Mouse (Mus musculus): ENCODE measurements around the gene Rbp1. TPM values are rescaled to one million over a fixed set of nuclear protein-coding genes. Genes with fewer than 3 reads are reported as not detected.

Rbp1 gene
- total RNA-seq, 1 experiment: 11.5 TPM

DNA sequence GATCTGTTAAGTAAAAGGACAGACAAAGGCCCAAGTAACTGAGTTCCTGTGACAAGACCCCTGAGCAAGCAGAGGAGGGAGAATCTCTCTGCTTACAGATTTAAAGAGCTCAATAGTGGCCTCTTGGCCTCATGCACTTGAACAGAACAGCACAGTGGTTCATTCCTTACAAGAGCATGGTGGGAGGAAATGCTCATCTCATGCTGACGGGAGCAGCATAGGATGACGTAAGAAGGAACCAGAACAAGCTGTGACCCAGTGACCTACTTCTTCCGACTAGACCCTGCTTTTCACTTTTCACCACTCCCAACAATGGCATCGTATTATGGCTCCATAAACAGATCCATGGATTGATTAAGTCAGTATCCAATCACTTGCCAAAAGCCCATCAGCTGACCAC lies 59.5 kb downstream of the Rbp1 start:
- H3K4me3 ChIP-seq (ENCODE audit: insufficient read depth in 1 of 2, low read depth in 1 of 2, low read length in 2 of 2, poor library complexity in 1 of 2, severe bottlenecking in 1 of 2): no peak overlapping the region
- H3K9ac ChIP-seq (ENCODE audit: insufficient read depth, low read depth, low read length, poor library complexity, severe bottlenecking): no peak overlapping the region
- in situ Hi-C loops (cut with MboI; ENCODE audit: low sequenced_read_pairs in 2 of 2, unreplicated experiment in 2 of 2): no loop called here
- no peak overlapping the region for H3K27ac ChIP-seq (ENCODE audit: insufficient read depth, low read depth, low read length, poor library complexity, severe bottlenecking)
- H3K4me1 ChIP-seq (ENCODE audit: control insufficient read depth in 2 of 2, insufficient read depth in 2 of 2, low read length in 2 of 2, poor library complexity in 1 of 2): no peaks in the 10 kb centered on the region
- TF ChIP-seq MAFK (IDR thresholded peaks at IDR 0.05; ENCODE audit: insufficient read depth, low read depth, low read length) (no peak), CHD2 (IDR thresholded peaks at IDR 0.05; ENCODE audit: low read depth, low read length) (no peak), ZC3H11A (IDR thresholded peaks at IDR 0.05; ENCODE audit: borderline replicate concordance, low read depth, low read length) (no peak), ZNF384 (IDR thresholded peaks at IDR 0.05; ENCODE audit: low read depth, low read length) (no peak), HCFC1 (IDR thresholded peaks at IDR 0.05; ENCODE audit: borderline replicate concordance, insufficient read depth, low read length) (no peak)
- H3K36me3 ChIP-seq (ENCODE audit: control insufficient read depth, insufficient read depth, low read length, poor library complexity, severe bottlenecking): no peaks in the 10 kb centered on the region
- H3K9me3 ChIP-seq (ENCODE audit: control insufficient read depth, insufficient read depth, low read depth, low read length): no peaks in the 10 kb centered on the region
- no peak for DNase-seq (ENCODE audit: low read depth, low spot score)

- in situ Hi-C loops (cut with MboI; ENCODE audit: low sequenced_read_pairs in 2 of 2, unreplicated experiment in 2 of 2): no loop called here
- no peaks in the 10 kb centered on the region for H3K9me3 ChIP-seq (ENCODE audit: control insufficient read depth, insufficient read depth, low read depth, low read length)
- H3K4me1 ChIP-seq (ENCODE audit: control insufficient read depth in 2 of 2, insufficient read depth in 2 of 2, low read length in 2 of 2, poor library complexity in 1 of 2): no peaks in the 10 kb centered on the region
- H3K4me3 ChIP-seq (ENCODE audit: insufficient read depth in 1 of 2, low read depth in 1 of 2, low read length in 2 of 2, poor library complexity in 1 of 2, severe bottlenecking in 1 of 2): no peak overlapping the region
- no peak overlapping the region for H3K27ac ChIP-seq (ENCODE audit: insufficient read depth, low read depth, low read length, poor library complexity, severe bottlenecking)
- no peak overlapping the region for H3K9ac ChIP-seq (ENCODE audit: insufficient read depth, low read depth, low read length, poor library complexity, severe bottlenecking)
- TF ChIP-seq MAFK (IDR thresholded peaks at IDR 0.05; ENCODE audit: insufficient read depth, low read depth, low read length) (no peak), CHD2 (IDR thresholded peaks at IDR 0.05; ENCODE audit: low read depth, low read length) (no peak), HCFC1 (IDR thresholded peaks at IDR 0.05; ENCODE audit: borderline replicate concordance, insufficient read depth, low read length) (no peak), ZC3H11A (IDR thresholded peaks at IDR 0.05; ENCODE audit: borderline replicate concordance, low read depth, low read length) (no peak), ZNF384 (IDR thresholded peaks at IDR 0.05; ENCODE audit: low read depth, low read length) (no peak)
- H3K36me3 ChIP-seq (ENCODE audit: control insufficient read depth, insufficient read depth, low read length, poor library complexity, severe bottlenecking): no peaks in the 10 kb centered on the region
- DNase-seq (ENCODE audit: low read depth, low spot score): no peak
These were observed 62.3 kb downstream of the Rbp1 start for GRCm38 (mm10) chr9:98485020-98485419.

DNA sequence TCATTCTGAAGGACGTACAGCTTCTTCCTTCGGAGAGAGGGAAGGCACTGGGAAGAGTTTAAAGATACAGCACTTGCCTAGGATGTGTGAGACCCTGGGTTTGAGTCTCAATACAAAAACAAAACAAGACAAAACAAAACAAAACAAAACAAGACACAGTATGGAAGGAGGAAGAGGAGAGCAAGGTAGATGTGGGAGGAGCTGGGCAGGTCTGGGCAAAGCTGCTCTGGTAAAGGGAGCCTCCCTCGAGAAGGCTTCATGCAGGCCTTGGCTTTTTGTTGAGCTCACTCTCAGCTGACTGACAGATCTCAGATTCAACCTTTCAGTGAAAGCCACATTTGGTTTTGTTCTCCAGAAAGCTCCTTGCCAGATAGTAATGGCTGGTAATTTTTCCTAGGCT lies 63.1 kb downstream of the Rbp1 start, which contains the start of gene Rbp2:
Gene Rbp2, plus strand, starts transcription at position 301 of the 400 bp plus-strand sequence.
- in situ Hi-C loops (cut with MboI; ENCODE audit: low sequenced_read_pairs in 2 of 2, unreplicated experiment in 2 of 2): no loop called here

DNA sequence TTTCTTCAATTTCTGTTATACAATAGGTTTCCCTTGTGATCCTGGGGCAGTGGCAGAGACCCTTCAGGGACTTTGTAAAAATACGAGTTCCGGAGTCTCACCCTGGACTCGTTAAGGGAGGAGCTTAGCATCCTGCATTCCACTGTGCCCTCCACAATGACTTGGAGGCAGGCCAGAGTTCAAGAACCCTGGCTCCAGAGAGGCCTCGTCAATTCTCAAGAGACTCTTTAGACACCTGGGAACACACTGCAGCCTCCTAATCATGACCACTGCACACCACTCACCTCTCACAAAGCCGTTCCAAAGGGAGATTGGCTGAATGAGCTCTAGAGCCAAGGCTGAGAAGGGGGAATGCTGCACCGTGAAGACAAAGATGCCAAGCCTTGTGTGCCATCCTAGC lies 64.5 kb downstream of the Rbp1 start:
- Histone ChIP-seq H3K27ac (ENCODE audit: insufficient read depth, low read depth, low read length, poor library complexity, severe bottlenecking) (no peak overlapping the region), H3K4me3 (ENCODE audit: insufficient read depth in 1 of 2, low read depth in 1 of 2, low read length in 2 of 2, poor library complexity in 1 of 2, severe bottlenecking in 1 of 2) (no peak overlapping the region), H3K9me3 (ENCODE audit: control insufficient read depth, insufficient read depth, low read depth, low read length) (no peaks in the 10 kb centered on the region), H3K36me3 (ENCODE audit: control insufficient read depth, insufficient read depth, low read length, poor library complexity, severe bottlenecking) (no peaks in the 10 kb centered on the region), H3K9ac (ENCODE audit: insufficient read depth, low read depth, low read length, poor library complexity, severe bottlenecking) (no peak overlapping the region), H3K4me1 (ENCODE audit: control insufficient read depth in 2 of 2, insufficient read depth in 2 of 2, low read length in 2 of 2, poor library complexity in 1 of 2) (no peaks in the 10 kb centered on the region)
- in situ Hi-C loops (cut with MboI; ENCODE audit: low sequenced_read_pairs in 2 of 2, unreplicated experiment in 2 of 2): no loop called here
- TF ChIP-seq CHD2 (IDR thresholded peaks at IDR 0.05; ENCODE audit: low read depth, low read length): no peak
- TF ChIP-seq HCFC1 (IDR thresholded peaks at IDR 0.05; ENCODE audit: borderline replicate concordance, insufficient read depth, low read length): no peak
- TF ChIP-seq ZC3H11A (IDR thresholded peaks at IDR 0.05; ENCODE audit: borderline replicate concordance, low read depth, low read length): no peak
- no peak for TF ChIP-seq MAFK (IDR thresholded peaks at IDR 0.05; ENCODE audit: insufficient read depth, low read depth, low read length)
- TF ChIP-seq ZNF384 (IDR thresholded peaks at IDR 0.05; ENCODE audit: low read depth, low read length): no peak
- no peak for DNase-seq (ENCODE audit: low read depth, low spot score)

More for the DNA sequence above, 63.1 kb downstream of the Rbp1 start, which contains the start of gene Rbp2:
- H3K4me3 ChIP-seq (ENCODE audit: insufficient read depth in 1 of 2, low read depth in 1 of 2, low read length in 2 of 2, poor library complexity in 1 of 2, severe bottlenecking in 1 of 2): no peak within 1 kb of the TSS
- H3K27ac ChIP-seq (ENCODE audit: insufficient read depth, low read depth, low read length, poor library complexity, severe bottlenecking): no peak within 1 kb of the TSS
- DNase-seq (ENCODE audit: low read depth, low spot score): no peak
- TF ChIP-seq ZNF384 (IDR thresholded peaks at IDR 0.05; ENCODE audit: low read depth, low read length): no peak
- no peak for TF ChIP-seq CHD2 (IDR thresholded peaks at IDR 0.05; ENCODE audit: low read depth, low read length)
- no peak for TF ChIP-seq MAFK (IDR thresholded peaks at IDR 0.05; ENCODE audit: insufficient read depth, low read depth, low read length)
- TF ChIP-seq HCFC1 (IDR thresholded peaks at IDR 0.05; ENCODE audit: borderline replicate concordance, insufficient read depth, low read length): no peak
- TF ChIP-seq ZC3H11A (IDR thresholded peaks at IDR 0.05; ENCODE audit: borderline replicate concordance, low read depth, low read length): no peak
- H3K9ac ChIP-seq (ENCODE audit: insufficient read depth, low read depth, low read length, poor library complexity, severe bottlenecking): no peak within 1 kb of the TSS
- H3K4me1 ChIP-seq (ENCODE audit: control insufficient read depth in 2 of 2, insufficient read depth in 2 of 2, low read length in 2 of 2, poor library complexity in 1 of 2): no peaks in the 10 kb centered on the region
- H3K36me3 ChIP-seq (ENCODE audit: control insufficient read depth, insufficient read depth, low read length, poor library complexity, severe bottlenecking): no peaks in the 10 kb centered on the region
- H3K9me3 ChIP-seq (ENCODE audit: control insufficient read depth, insufficient read depth, low read depth, low read length): no peaks in the 10 kb centered on the region

GRCm38 (mm10) chr9:98489532-98489931 lies 66.8 kb downstream of the Rbp1 start:
- H3K36me3 ChIP-seq (ENCODE audit: control insufficient read depth, insufficient read depth, low read length, poor library complexity, severe bottlenecking): no peaks in the 10 kb centered on the region
- no peak for TF ChIP-seq HCFC1 (IDR thresholded peaks at IDR 0.05; ENCODE audit: borderline replicate concordance, insufficient read depth, low read length)
- TF ChIP-seq MAFK (IDR thresholded peaks at IDR 0.05; ENCODE audit: insufficient read depth, low read depth, low read length): no peak
- H3K9me3 ChIP-seq (ENCODE audit: control insufficient read depth, insufficient read depth, low read depth, low read length): no peaks in the 10 kb centered on the region
- no peak overlapping the region for H3K27ac ChIP-seq (ENCODE audit: insufficient read depth, low read depth, low read length, poor library complexity, severe bottlenecking)
- H3K9ac ChIP-seq (ENCODE audit: insufficient read depth, low read depth, low read length, poor library complexity, severe bottlenecking): no peak overlapping the region
- no peaks in the 10 kb centered on the region for H3K4me1 ChIP-seq (ENCODE audit: control insufficient read depth in 2 of 2, insufficient read depth in 2 of 2, low read length in 2 of 2, poor library complexity in 1 of 2)
- in situ Hi-C loops (cut with MboI; ENCODE audit: low sequenced_read_pairs in 2 of 2, unreplicated experiment in 2 of 2): no loop called here
- no peak for DNase-seq (ENCODE audit: low read depth, low spot score)
- H3K4me3 ChIP-seq (ENCODE audit: insufficient read depth in 1 of 2, low read depth in 1 of 2, low read length in 2 of 2, poor library complexity in 1 of 2, severe bottlenecking in 1 of 2): no peak overlapping the region
